8 mouse cellular contexts compared by ENCODE assay signal in the genomic region with DNA sequence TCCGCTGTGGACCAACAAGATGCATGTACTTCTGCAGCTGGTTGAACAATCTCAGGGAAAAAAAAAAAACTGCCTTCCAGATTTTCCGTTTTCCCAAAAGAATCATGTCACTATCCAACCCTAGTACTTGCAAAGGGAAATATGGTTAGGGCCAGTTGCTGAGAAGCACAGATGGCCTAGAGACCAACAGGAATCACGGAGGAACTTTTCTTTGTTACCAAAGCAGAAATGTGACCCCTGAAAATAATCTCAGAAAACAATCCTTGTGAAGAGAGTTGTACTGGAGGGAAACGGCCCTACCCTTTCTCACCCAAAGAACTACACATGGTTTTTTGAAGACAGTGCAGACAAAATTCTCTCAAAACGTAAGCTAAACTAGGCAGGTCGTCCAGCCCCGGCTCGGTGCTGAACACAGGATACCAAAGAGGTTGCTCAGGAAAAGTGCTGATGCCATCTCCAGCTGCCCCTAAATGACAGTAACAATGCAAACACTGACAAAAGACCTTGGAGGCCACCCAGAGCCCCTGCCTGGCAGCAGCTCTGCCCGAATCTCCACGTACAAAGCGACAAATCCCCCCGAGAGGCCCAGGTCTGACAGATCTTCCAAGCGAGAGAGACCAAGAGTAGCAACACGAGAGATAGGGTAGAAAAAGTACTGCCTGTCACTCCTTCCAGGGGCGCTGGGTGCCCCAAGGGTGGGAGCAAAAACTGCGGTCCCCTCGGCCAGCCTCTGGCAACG. TPM values are rescaled to one million over a fixed set of nuclear protein-coding genes. Genes with fewer than 3 reads are reported as not detected.
DNase-seq lines count a peak whose midpoint lies in the region; ATAC-seq and TF ChIP-seq lines count a peak whose summit lies in the region.

No protein-coding gene starts in this region.

- peak overlapping the region; percentile 88 for H3K4me3 ChIP-seq in lung, adult 2 months (replicated peaks; ENCODE audit: extremely low read depth, low read depth, low read length)
- H3K4me3 ChIP-seq in forebrain, postnatal 0 days (ENCODE audit: low read depth, low read length): peak overlapping the region; percentile 91
- peak overlapping the region; percentile 99 for H3K4me3 ChIP-seq in liver, embryonic 13.5 days (replicated peaks)
- H3K4me3 ChIP-seq in neural tube, embryonic 15.5 days (replicated peaks): peak overlapping the region; percentile 92

- peak overlapping the region; percentile 92 for H3K9ac ChIP-seq in forebrain, postnatal 0 days
- H3K9ac ChIP-seq in liver, embryonic 13.5 days: peak overlapping the region; percentile 98
- H3K9ac ChIP-seq in neural tube, embryonic 15.5 days (replicated peaks): peak overlapping the region; percentile 91

- WGBS in lung, adult 2 months: 4% methylated on average over 18 of the region's 18 CpGs
- 1% methylated on average over 18 of the region's 18 CpGs for WGBS in forebrain, postnatal 0 days
- WGBS in liver, embryonic 13.5 days (ENCODE audit: insufficient replicate concordance): 1% methylated on average over 18 of the region's 18 CpGs
- WGBS in neural tube, embryonic 15.5 days: under 1% methylated on average over 15 of the region's 18 CpGs

- no peaks in the 10 kb centered on the region for H3K9me3 ChIP-seq in forebrain, postnatal 0 days (ENCODE audit: low read length)
- no peaks in the 10 kb centered on the region for H3K9me3 ChIP-seq in liver, embryonic 13.5 days (replicated peaks)
- no peaks in the 10 kb centered on the region for H3K9me3 ChIP-seq in neural tube, embryonic 15.5 days (replicated peaks)

- 0 out of 2 replicates have a peak, but pooled peaks cover 4% of the 10 kb centered on the region for H3K36me3 ChIP-seq in forebrain, postnatal 0 days (ENCODE audit: insufficient read depth)
- peaks cover 8% of the 10 kb centered on the region for H3K36me3 ChIP-seq in liver, embryonic 13.5 days
- H3K36me3 ChIP-seq in neural tube, embryonic 15.5 days: peaks cover 4% of the 10 kb centered on the region

- TF ChIP-seq CTCF in lung, adult 2 months (IDR thresholded peaks at IDR 0.05; ENCODE audit: insufficient read depth, low read length): no peak
- no peak for TF ChIP-seq CTCF in forebrain, postnatal 0 days (IDR thresholded peaks at IDR 0.05; ENCODE audit: low read depth)

- H3K27me3 ChIP-seq in forebrain, postnatal 0 days (ENCODE audit: insufficient read depth, low read length): no peaks in the 10 kb centered on the region
- H3K27me3 ChIP-seq in liver, embryonic 13.5 days: no peaks in the 10 kb centered on the region
- H3K27me3 ChIP-seq in neural tube, embryonic 15.5 days (replicated peaks): no peaks in the 10 kb centered on the region

- peaks cover 2% of the 10 kb centered on the region for H3K4me1 ChIP-seq in lung, adult 2 months (ENCODE audit: control insufficient read depth, insufficient read depth, low read length)
- H3K4me1 ChIP-seq in forebrain, postnatal 0 days (ENCODE audit: insufficient read depth): 0 out of 2 replicates have a peak, but pooled peaks cover 3% of the 10 kb centered on the region
- H3K4me1 ChIP-seq in liver, embryonic 13.5 days (replicated peaks): peaks cover 50% of the 10 kb centered on the region
- peaks cover 34% of the 10 kb centered on the region for H3K4me1 ChIP-seq in neural tube, embryonic 15.5 days

- ATAC-seq in forebrain, postnatal 0 days: no peak
- no peak for ATAC-seq in liver, embryonic 13.5 days (ENCODE audit: low read depth)
- ATAC-seq in neural tube, embryonic 15.5 days (ENCODE audit: low FRiP score): no peak

- no peak for TF ChIP-seq POLR2A in lung, adult 2 months (IDR thresholded peaks at IDR 0.05; ENCODE audit: borderline replicate concordance, extremely low read depth, low read depth, low read length)

- DNase-seq in lung, adult 2 months: peak; percentile 51
- no peak for DNase-seq in lung, postnatal 10 days
- DNase-seq in adrenal gland, postnatal 10 days: peak; percentile 41
- DNase-seq in forebrain, postnatal 0 days: peak; percentile 50
- DNase-seq in induced T-regulatory cell, adult 2 months (ENCODE audit: low read depth): peak; percentile 61
- no peak for DNase-seq in liver, embryonic 13.5 days
- no peak for DNase-seq in urinary bladder, postnatal 4 days (ENCODE audit: low spot score in 2 of 2)

- H3K4me2 ChIP-seq in forebrain, postnatal 0 days (ENCODE audit: low read depth): peak overlapping the region; percentile 61
- peak overlapping the region; percentile 95 for H3K4me2 ChIP-seq in liver, embryonic 13.5 days
- H3K4me2 ChIP-seq in neural tube, embryonic 15.5 days: peak overlapping the region; percentile 67

- H3K27ac ChIP-seq in forebrain, postnatal 0 days (ENCODE audit: low read depth, low read length): peak overlapping the region; percentile 94
- peak overlapping the region; percentile 94 for H3K27ac ChIP-seq in liver, embryonic 13.5 days
- peak overlapping the region; percentile 98 for H3K27ac ChIP-seq in neural tube, embryonic 15.5 days (replicated peaks)

RNA-seq across cellular contexts. Expression of a gene that starts 1.5 kb away (rescaled TPM):
- polyA plus RNA-seq in lung, adult 2 months (2012; rRNA removed): 18.2 and 23.3 TPM in 2 replicates
- total RNA-seq in adrenal gland, postnatal 10 days (2021): 10 to 100 TPM; 83.9 to 84.3 TPM
- 45.7 and 54.2 TPM in 2 replicates for total RNA-seq in forebrain, postnatal 0 days (2014; rRNA removed)
- 46.3 and 52.9 TPM in 2 replicates for polyA plus RNA-seq in forebrain, postnatal 0 days (2015; fragmentation: Nextera tagmentation; extraction: Ambion mirVana)
- 108 and 111 TPM in 2 replicates for polyA plus RNA-seq in liver, embryonic 13.5 days (2015; fragmentation: Nextera tagmentation; extraction: Ambion mirVana)
- 56.6 and 63.5 TPM in 2 replicates for polyA plus RNA-seq in neural tube, embryonic 15.5 days (2015; fragmentation: Nextera tagmentation; extraction: Ambion mirVana)

RNA-seq across cellular contexts. Expression of a gene that starts 29.9 kb away (rescaled TPM):
- 23.5 and 28.7 TPM in 2 replicates for polyA plus RNA-seq in lung, adult 2 months (2012; rRNA removed)
- 100 to 1,000 TPM in 1 of 2 experiments, 10 to 100 TPM in 1; 88.2 to 100 TPM for total RNA-seq in adrenal gland, postnatal 10 days (2021)
- total RNA-seq in forebrain, postnatal 0 days (2014; rRNA removed): 86.1 and 109 TPM in 2 replicates
- 225 and 246 TPM in 2 replicates for polyA plus RNA-seq in forebrain, postnatal 0 days (2015; fragmentation: Nextera tagmentation; extraction: Ambion mirVana)
- polyA plus RNA-seq in liver, embryonic 13.5 days (2015; fragmentation: Nextera tagmentation; extraction: Ambion mirVana): 198 and 225 TPM in 2 replicates
- 236 and 249 TPM in 2 replicates for polyA plus RNA-seq in neural tube, embryonic 15.5 days (2015; fragmentation: Nextera tagmentation; extraction: Ambion mirVana)

RNA-seq across cellular contexts. Expression of a gene that starts 44.9 kb away (rescaled TPM):
- polyA plus RNA-seq in lung, adult 2 months (2012; rRNA removed): 5.1 and 5.9 TPM in 2 replicates
- 10 to 100 TPM; 34.1 to 36.6 TPM for total RNA-seq in adrenal gland, postnatal 10 days (2021)
- total RNA-seq in forebrain, postnatal 0 days (2014; rRNA removed): 156 and 181 TPM in 2 replicates
- polyA plus RNA-seq in forebrain, postnatal 0 days (2015; fragmentation: Nextera tagmentation; extraction: Ambion mirVana): 19.7 and 23.2 TPM in 2 replicates
- 6.2 and 6.4 TPM in 2 replicates for polyA plus RNA-seq in liver, embryonic 13.5 days (2015; fragmentation: Nextera tagmentation; extraction: Ambion mirVana)
- 24.1 and 31.5 TPM in 2 replicates for polyA plus RNA-seq in neural tube, embryonic 15.5 days (2015; fragmentation: Nextera tagmentation; extraction: Ambion mirVana)

Comparison
In these comparisons a context has a peak if more than half of its experiments do, and no peak if none do; other contexts are left out.
1. DNase-seq: peak in lung, adult 2 months (single experiment), adrenal gland, postnatal 10 days (single experiment), forebrain, postnatal 0 days (single experiment) and induced T-regulatory cell, adult 2 months (single experiment); none in lung, postnatal 10 days (single experiment), liver, embryonic 13.5 days (single experiment) and urinary bladder, postnatal 4 days (0 of 2).
2. Peak in every context shown above with its lines, with median percentiles within 50 percentile points of each other: H3K4me3 ChIP-seq, H3K27ac ChIP-seq, H3K4me2 ChIP-seq and H3K9ac ChIP-seq.